Mouse (Mus musculus) midbrain, postnatal 0 days (tissue): ENCODE measurements at regions not wholly inside any gene's neighbourhood (a gene's known extent, or its start where the extent isn't known, plus 50 kb on each side); places are given as distances from the start of the nearest gene placed in this dataset.

Source experiments
- ATAC-seq: fragments of 200-750 bp; cut with Nextera tagmentation; 2 replicates; pipeline ENCODE4 v1.8.0; 2017; ENCODE audit warnings: moderate number of reproducible peaks, mild to moderate bottlenecking, moderate TSS enrichment, moderate library complexity; ENCODE audit not compliant: low FRiP score
- DNase-seq: peaks from one replicate; pipeline ENCODE4 v3.0.0-alpha.2; 2015; ENCODE audit warnings: low spot score
- H3K27ac ChIP-seq: fragments of 300-500 bp; sonication (generic); 2 replicates; pipeline ENCODE4 v1.5.1; 2014; ENCODE audit warnings: low read depth, mild to moderate bottlenecking, low read length, mixed read lengths
- H3K27me3 ChIP-seq: fragments of 300-500 bp; sonication (generic); 2 replicates; pipeline ENCODE4 v1.6.1; 2014; ENCODE audit warnings: low read length, control low read depth, mixed read lengths; ENCODE audit not compliant: insufficient read depth
- H3K36me3 ChIP-seq: fragments of 300-500 bp; sonication (generic); 2 replicates; pipeline ENCODE4 v1.6.1; 2014; ENCODE audit warnings: low read length, control low read depth, mixed read lengths; ENCODE audit not compliant: insufficient read depth
- H3K4me1 ChIP-seq: fragments of 300-500 bp; sonication (generic); 2 replicates; pipeline ENCODE4 v1.6.1; 2014; ENCODE audit warnings: mild to moderate bottlenecking, control low read depth, antibody characterized with exemption, low read length, mixed read lengths; ENCODE audit not compliant: insufficient read depth
- H3K4me2 ChIP-seq: fragments of 300-500 bp; sonication (generic); 2 replicates; pipeline ENCODE4 v1.6.1; 2014; ENCODE audit warnings: low read depth, mild to moderate bottlenecking, low read length, mixed read lengths; ENCODE audit not compliant: poor library complexity, severe bottlenecking
- H3K4me3 ChIP-seq: fragments of 300-500 bp; sonication (generic); 2 replicates; pipeline ENCODE4 v1.5.1; 2014; ENCODE audit warnings: low read depth, mild to moderate bottlenecking, low read length, moderate library complexity
- H3K9ac ChIP-seq: fragments of 300-500 bp; sonication (generic); replicated peaks from 2 replicates; pipeline ENCODE4 v1.6.1; 2014; ENCODE audit warnings: mild to moderate bottlenecking, low read length, moderate library complexity, mixed read lengths; ENCODE audit not compliant: poor library complexity, severe bottlenecking
- H3K9me3 ChIP-seq: fragments of 300-500 bp; sonication (generic); 2 replicates; pipeline ENCODE4 v1.6.1; 2016; ENCODE audit warnings: low read length, control low read depth
- CTCF ChIP-seq: IDR thresholded peaks from 2 replicates; pipeline ENCODE4 v1.5.1; 2016; ENCODE audit warnings: antibody characterized with exemption, mild to moderate bottlenecking
- WGBS: fragments of 180-500 bp; shearing (Covaris S2); extraction: QIAGEN DNeasy Blood & Tissue Kit; methylation state at CpG from one replicate; pipeline ENCODE4 v1.1.7; 2014; 5-methylcytosine and 5-hydroxymethylcytosine counted together

GRCm38 (mm10) chr9:63883738-63884520 is 126.1 kb upstream of the Smad3 start:
- DNase-seq (no peak), ATAC-seq (no peak)
- peak; percentile 66 for TF ChIP-seq CTCF
- Histone ChIP-seq H3K9me3 (no peaks in the 10 kb centered on the region), H3K4me2 (no peak overlapping the region), H3K4me3 (no peak overlapping the region), H3K36me3 (no peaks in the 10 kb centered on the region), H3K27ac (no peak overlapping the region), H3K4me1 (peaks cover 3% of the 10 kb centered on the region; the same call in 1 of the 2 replicates), H3K27me3 (no peaks in the 10 kb centered on the region), H3K9ac (no peak overlapping the region)
- 71% methylated on average over 6 of the region's 6 CpGs for WGBS

GRCm38 (mm10) chr9:63881692-63882091 is 123.9 kb upstream of the Smad3 start:
- no peak overlapping the region for H3K4me2 ChIP-seq
- H3K4me3 ChIP-seq, result no peak overlapping the region
- no peak overlapping the region for H3K9ac ChIP-seq
- peak; percentile 37; the same call in 1 of the 2 replicates for TF ChIP-seq CTCF
- DNase-seq (no peak), ATAC-seq (no peak)
- H3K4me1 ChIP-seq, result peaks cover 3% of the 10 kb centered on the region; the same call in 1 of the 2 replicates
- no peaks in the 10 kb centered on the region for H3K27me3 ChIP-seq
- H3K27ac ChIP-seq, result no peak overlapping the region
- no peaks in the 10 kb centered on the region for H3K36me3 ChIP-seq
- WGBS, result 85% methylated on average over 10 of the region's 10 CpGs
- H3K9me3 ChIP-seq, result no peaks in the 10 kb centered on the region

GRCm38 (mm10) chr9:63881261-63881563 is 123.4 kb upstream of the Smad3 start:
- Histone ChIP-seq H3K9me3 (no peaks in the 10 kb centered on the region), H3K36me3 (no peaks in the 10 kb centered on the region), H3K27me3 (no peaks in the 10 kb centered on the region), H3K4me2 (peak overlapping the region; percentile 49), H3K27ac (no peak overlapping the region), H3K9ac (no peak overlapping the region), H3K4me1 (peaks cover 3% of the 10 kb centered on the region; the same call in 1 of the 2 replicates), H3K4me3 (no peak overlapping the region)
- ATAC-seq (no peak), DNase-seq (no peak)
- TF ChIP-seq CTCF, result no peak
- WGBS, result 52% methylated on average over 4 of the region's 4 CpGs

- Histone ChIP-seq H3K27me3 (no peaks in the 10 kb centered on the region), H3K36me3 (no peaks in the 10 kb centered on the region), H3K9ac (0 out of 2 replicates have a peak overlapping the region, but pooled peaks have one; percentile 24), H3K9me3 (no peaks in the 10 kb centered on the region), H3K4me2 (peak overlapping the region; percentile 49), H3K27ac (no peak overlapping the region), H3K4me3 (peak overlapping the region; percentile 20; the same call in 1 of the 2 replicates), H3K4me1 (peaks cover 3% of the 10 kb centered on the region; the same call in 1 of the 2 replicates)
- DNase-seq (peak; percentile 55), ATAC-seq (no peak)
- WGBS, result 12% methylated on average over 26 of the region's 26 CpGs
- no peak for TF ChIP-seq CTCF
Measured at GRCm38 (mm10) chr9:63880487-63881260, 122.9 kb upstream of the Smad3 start.

DNA sequence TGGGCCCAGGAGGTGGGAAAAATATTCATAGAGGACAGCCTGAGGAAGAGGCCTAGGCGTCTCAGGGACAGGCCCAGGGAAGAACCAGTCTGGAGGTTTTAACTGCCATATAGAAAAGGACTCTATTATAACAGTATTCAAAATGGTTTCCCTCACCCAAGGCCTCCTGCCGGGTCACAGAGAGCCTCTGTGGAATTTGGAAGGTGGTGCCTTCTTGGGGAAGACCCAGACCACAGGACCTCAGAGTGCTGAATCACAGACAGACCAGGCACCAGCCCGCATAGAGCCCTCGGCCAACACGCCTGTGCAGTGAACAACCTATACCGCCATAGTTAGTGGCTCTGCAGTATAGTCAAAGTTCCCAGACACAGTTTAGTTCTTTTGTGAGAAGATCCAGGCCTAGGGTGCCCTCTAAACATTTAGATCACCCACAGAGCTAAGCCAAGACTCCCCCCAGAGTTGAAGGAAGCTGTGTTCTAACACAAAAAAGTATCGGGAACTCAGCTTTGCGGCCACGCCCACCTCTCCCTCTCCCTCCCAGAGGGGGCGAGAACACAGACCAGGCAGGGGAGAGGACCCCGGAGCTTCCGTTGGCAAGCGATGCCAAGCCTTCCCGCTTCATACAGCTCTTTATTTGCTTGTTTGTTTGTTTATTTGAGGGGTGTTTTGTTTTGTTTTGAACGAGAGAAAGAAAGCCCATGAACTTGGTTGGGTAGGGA is 122.1 kb upstream of the Smad3 start:
- TF ChIP-seq CTCF, result no peak
- Histone ChIP-seq H3K27me3 (no peaks in the 10 kb centered on the region), H3K4me1 (peaks cover 3% of the 10 kb centered on the region; the same call in 1 of the 2 replicates), H3K9ac (no peak overlapping the region), H3K9me3 (no peaks in the 10 kb centered on the region), H3K36me3 (no peaks in the 10 kb centered on the region), H3K27ac (no peak overlapping the region), H3K4me3 (no peak overlapping the region), H3K4me2 (peak overlapping the region; percentile 49)
- WGBS, result 25% methylated on average over 15 of the region's 15 CpGs
- ATAC-seq, result no peak
- no peak for DNase-seq
